Mouse (Mus musculus): ENCODE measurements at regions not wholly inside any gene's neighbourhood (a gene's known extent, or its start where the extent isn't known, plus 50 kb on each side); places are given as distances from the start of the nearest gene placed in this dataset.
A peak's percentile ranks its signal among the peaks of the same experiment; 100 is the strongest.
"Not testable (repeated sequence)": the region's sequence is repeated elsewhere in the genome, so short reads cannot be mapped to it uniquely, and the experiment has no call there.

- DNase-seq (ENCODE audit: extremely low read depth, low read depth, low spot score), result no peak
Observed at GRCm38 (mm10) chr2:17898780-17899179, 98.0 kb downstream of the H2al2a start.

GRCm38 (mm10) chr2:17896036-17896435 is 100.7 kb downstream of the H2al2a start:
- DNase-seq (ENCODE audit: extremely low read depth, low read depth, low spot score), result no peak

- not testable (repeated sequence) for DNase-seq (ENCODE audit: extremely low read depth, low read depth, low spot score)
Observed at GRCm38 (mm10) chr2:17892661-17893060, 104.1 kb downstream of the H2al2a start.

- DNase-seq (ENCODE audit: extremely low read depth, low read depth, low spot score), result no peak
Observed at GRCm38 (mm10) chr2:17887699-17888098, 109.1 kb downstream of the H2al2a start.

- DNase-seq (ENCODE audit: extremely low read depth, low read depth, low spot score), result no peak
Observed at GRCm38 (mm10) chr2:17882389-17882788, 114.4 kb downstream of the H2al2a start.

- DNase-seq (ENCODE audit: extremely low read depth, low read depth, low spot score), result no peak
Observed at GRCm38 (mm10) chr2:17880800-17881717, 115.7 kb downstream of the H2al2a start.

GRCm38 (mm10) chr2:17877901-17878300 is 118.9 kb downstream of the H2al2a start:
- no peak for DNase-seq (ENCODE audit: extremely low read depth, low read depth, low spot score)

- DNase-seq (ENCODE audit: extremely low read depth, low read depth, low spot score), result no peak
Observed at GRCm38 (mm10) chr2:17876942-17877341, 119.8 kb downstream of the H2al2a start.

GRCm38 (mm10) chr2:17876155-17876554 is 120.6 kb downstream of the H2al2a start:
- DNase-seq (ENCODE audit: extremely low read depth, low read depth, low spot score), result no peak

GRCm38 (mm10) chr2:17870562-17870961 is 126.2 kb downstream of the H2al2a start:
- DNase-seq (ENCODE audit: extremely low read depth, low read depth, low spot score), result no peak

GRCm38 (mm10) chr2:17868145-17868544 is 128.6 kb downstream of the H2al2a start:
- DNase-seq (ENCODE audit: extremely low read depth, low read depth, low spot score), result no peak

- no peak for DNase-seq (ENCODE audit: extremely low read depth, low read depth, low spot score)
Observed at GRCm38 (mm10) chr2:17867341-17867740, 129.4 kb downstream of the H2al2a start.

GRCm38 (mm10) chr2:17861765-17862495 is 130.7 kb upstream of the Nebl start:
- DNase-seq (ENCODE audit: extremely low read depth, low read depth, low spot score), result no peak

- peak; percentile 34 for DNase-seq (ENCODE audit: extremely low read depth, low read depth, low spot score)
Observed at GRCm38 (mm10) chr2:17860922-17861559, 129.8 kb upstream of the Nebl start.

- no peak for DNase-seq (ENCODE audit: extremely low read depth, low read depth, low spot score)
Observed at GRCm38 (mm10) chr2:17859234-17859633, 128.0 kb upstream of the Nebl start.

- DNase-seq (ENCODE audit: extremely low read depth, low read depth, low spot score), result no peak
Observed at GRCm38 (mm10) chr2:17858326-17858725, 127.1 kb upstream of the Nebl start.

- no peak for DNase-seq (ENCODE audit: extremely low read depth, low read depth, low spot score)
Observed at GRCm38 (mm10) chr2:17855566-17856264, 124.5 kb upstream of the Nebl start.

GRCm38 (mm10) chr2:17854088-17854487 is 122.8 kb upstream of the Nebl start:
- no peak for DNase-seq (ENCODE audit: extremely low read depth, low read depth, low spot score)

- DNase-seq (ENCODE audit: extremely low read depth, low read depth, low spot score), result no peak
Observed at GRCm38 (mm10) chr2:17853500-17854011, 122.3 kb upstream of the Nebl start.

GRCm38 (mm10) chr2:17852740-17853499 is 121.7 kb upstream of the Nebl start:
- no peak for DNase-seq (ENCODE audit: extremely low read depth, low read depth, low spot score)
